Mouse (Mus musculus): ENCODE results near the gene Vmn2r21. TPM values are rescaled to one million over a fixed set of nuclear protein-coding genes. Genes with fewer than 3 reads are reported as not detected.

Gene Vmn2r21
- polyA plus RNA-seq (2014; fragmentation: Illumina TruSeq; extraction: RNeasy Lipid Tissue Mini Kit (QIAGEN cat#74804); ENCODE audit: low read depth, low replicate concordance): not detected

GRCm38 (mm10) chr6:123533306-123533705 is at the start of gene Vmn2r21:
TSS of gene Vmn2r21 (minus strand) at chr6:123533406.

Other genes with a start within 250 kb of the Vmn2r21 start
- gene Clec4e, start 243.5 kb downstream of the Vmn2r21 start, polyA plus RNA-seq (2014; fragmentation: Illumina TruSeq; extraction: RNeasy Lipid Tissue Mini Kit (QIAGEN cat#74804); ENCODE audit: low read depth, low replicate concordance): 0.16 TPM
- not detected for gene Vmn2r19, start 225.1 kb downstream of the Vmn2r21 start, polyA plus RNA-seq (2014; fragmentation: Illumina TruSeq; extraction: RNeasy Lipid Tissue Mini Kit (QIAGEN cat#74804); ENCODE audit: low read depth, low replicate concordance)
- gene Vmn2r20, start 115.3 kb downstream of the Vmn2r21 start, polyA plus RNA-seq (2014; fragmentation: Illumina TruSeq; extraction: RNeasy Lipid Tissue Mini Kit (QIAGEN cat#74804); ENCODE audit: low read depth, low replicate concordance): not detected
- gene Vmn2r22, start 117.3 kb upstream of the Vmn2r21 start, polyA plus RNA-seq (2014; fragmentation: Illumina TruSeq; extraction: RNeasy Lipid Tissue Mini Kit (QIAGEN cat#74804); ENCODE audit: low read depth, low replicate concordance): not detected
- gene Vmn2r23, start 169.3 kb upstream of the Vmn2r21 start, polyA plus RNA-seq (2014; fragmentation: Illumina TruSeq; extraction: RNeasy Lipid Tissue Mini Kit (QIAGEN cat#74804); ENCODE audit: low read depth, low replicate concordance): not detected
- gene Vmn2r24, start 245.5 kb upstream of the Vmn2r21 start, polyA plus RNA-seq (2014; fragmentation: Illumina TruSeq; extraction: RNeasy Lipid Tissue Mini Kit (QIAGEN cat#74804); ENCODE audit: low read depth, low replicate concordance): not detected

All from adipose tissue, adult 10 weeks (tissue).